Mouse (Mus musculus) neural tube, embryonic 10.5 days (tissue): ENCODE measurements around the gene Eif4g3.

ENCODE experiments used
- DNase-seq: peaks from one replicate; pipeline ENCODE4 v3.0.0-alpha.2; 2017; ENCODE audit warnings: low spot score; ENCODE audit errors: extremely low spot score

Eif4g3 gene

GRCm38 (mm10) chr4:138153980-138154379 lies 161.2 kb downstream of the Eif4g3 start:
- DNase-seq = peak; percentile 34

DNA sequence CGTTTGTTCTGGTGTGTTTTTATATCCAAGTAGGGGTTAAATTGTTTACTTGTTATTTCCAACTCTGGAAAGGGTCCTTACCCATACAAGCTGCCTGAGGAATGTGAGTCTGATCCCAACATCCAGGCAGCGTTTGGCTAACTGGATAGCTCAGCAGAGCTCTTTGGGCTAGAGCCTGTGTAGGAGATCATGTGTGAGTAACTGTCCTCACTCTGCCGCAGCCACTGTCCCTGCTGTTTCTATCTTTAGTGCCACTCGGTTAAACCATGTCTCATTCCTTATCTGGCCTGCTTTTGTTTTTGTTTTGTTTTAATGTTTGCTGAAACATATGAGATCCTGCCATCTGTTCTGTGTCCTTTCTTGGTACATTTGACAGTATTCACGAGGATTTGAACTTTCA lies 168.1 kb downstream of the Eif4g3 start:
- DNase-seq = no peak

GRCm38 (mm10) chr4:138161550-138161949 lies 168.7 kb downstream of the Eif4g3 start:
- DNase-seq = no peak

DNA sequence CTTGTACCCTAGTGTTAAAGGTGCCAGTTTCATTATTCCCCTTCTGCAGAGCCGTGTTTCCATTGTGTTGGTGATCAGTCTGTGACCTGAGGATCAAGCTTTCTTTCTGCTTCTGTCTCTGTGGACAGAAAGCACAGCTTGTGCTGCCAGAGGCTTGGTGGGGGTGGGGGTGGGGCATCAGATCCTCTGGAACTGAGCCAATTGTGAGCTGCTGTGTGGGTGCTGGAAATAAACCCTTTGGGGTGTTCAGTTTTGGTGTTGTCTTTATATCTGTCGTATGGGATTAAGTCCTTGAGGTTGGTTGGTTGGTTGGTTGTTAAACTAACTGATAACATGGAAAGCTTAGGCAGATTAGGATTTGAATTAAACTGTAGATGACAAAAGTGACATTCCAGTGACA lies 171.0 kb downstream of the Eif4g3 start:
- DNase-seq = no peak

GRCm38 (mm10) chr4:138164860-138165259 lies 172.0 kb downstream of the Eif4g3 start:
- DNase-seq = no peak

- no peak for DNase-seq
These were observed 173.7 kb downstream of the Eif4g3 start for GRCm38 (mm10) chr4:138166519-138166918.

- no peak for DNase-seq
These were observed 175.3 kb downstream of the Eif4g3 start for GRCm38 (mm10) chr4:138168162-138168561.

DNA sequence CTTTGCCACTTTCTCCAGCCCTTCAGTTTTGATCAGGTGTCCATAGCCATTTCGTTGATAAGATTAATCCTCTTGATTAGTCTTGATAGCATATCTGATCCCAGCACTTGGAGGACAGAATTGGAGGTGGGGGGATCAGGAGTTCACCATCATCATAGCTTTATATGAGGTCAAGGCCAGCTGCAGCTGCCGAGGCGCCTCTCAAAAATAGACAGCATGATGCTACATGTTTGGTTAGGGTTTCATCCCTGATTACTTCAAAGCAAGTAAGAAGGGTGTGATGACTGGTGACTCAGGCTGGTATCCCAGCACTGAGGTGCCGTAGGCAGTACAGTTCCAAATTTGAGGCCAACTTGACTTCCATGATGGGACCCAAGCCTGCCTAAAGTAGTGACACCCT lies 176.6 kb downstream of the Eif4g3 start:
- DNase-seq = no peak

DNA sequence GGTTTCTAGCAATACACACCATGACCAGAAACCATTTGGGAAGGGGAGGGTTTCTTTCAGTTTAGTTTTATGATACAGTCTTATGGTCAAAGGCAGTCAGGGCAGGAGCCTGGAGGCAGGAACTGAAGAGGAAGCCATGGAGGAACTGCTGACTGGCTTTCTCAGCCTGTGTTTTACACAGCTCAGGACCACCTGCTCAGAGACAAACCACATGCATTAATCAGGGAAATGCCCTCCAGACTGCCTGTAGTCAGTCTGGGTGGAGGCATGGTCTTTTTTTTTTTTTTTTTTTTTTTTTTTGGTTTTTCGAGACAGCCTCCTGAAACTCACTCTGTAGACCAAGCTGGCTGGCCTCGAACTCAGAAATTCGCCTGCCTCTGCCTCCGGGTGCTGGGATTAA lies 179.9 kb downstream of the Eif4g3 start:
- DNase-seq = no peak

- no peak for DNase-seq
These were observed 186.6 kb downstream of the Eif4g3 start for GRCm38 (mm10) chr4:138179391-138179790.

DNA sequence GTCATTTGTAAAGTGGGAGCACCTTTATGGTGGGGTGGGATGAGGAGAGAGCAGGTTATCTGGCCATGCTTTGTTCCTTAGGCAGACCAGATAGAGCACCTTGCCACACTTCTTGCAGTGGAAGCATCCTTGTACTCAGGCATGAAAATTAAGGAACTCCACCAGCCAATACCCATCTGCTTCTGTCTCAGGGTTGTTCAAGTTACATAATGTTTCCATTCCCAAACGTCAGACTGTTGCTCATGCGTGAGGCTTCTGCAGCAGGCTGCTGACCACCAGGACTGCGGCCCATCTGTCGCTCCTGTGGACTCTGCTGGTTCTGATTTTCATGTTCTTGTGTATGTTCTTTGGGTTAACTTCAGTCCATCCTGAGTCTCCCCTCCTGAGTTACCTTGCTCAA lies 187.9 kb downstream of the Eif4g3 start:
- DNase-seq = no peak

DNA sequence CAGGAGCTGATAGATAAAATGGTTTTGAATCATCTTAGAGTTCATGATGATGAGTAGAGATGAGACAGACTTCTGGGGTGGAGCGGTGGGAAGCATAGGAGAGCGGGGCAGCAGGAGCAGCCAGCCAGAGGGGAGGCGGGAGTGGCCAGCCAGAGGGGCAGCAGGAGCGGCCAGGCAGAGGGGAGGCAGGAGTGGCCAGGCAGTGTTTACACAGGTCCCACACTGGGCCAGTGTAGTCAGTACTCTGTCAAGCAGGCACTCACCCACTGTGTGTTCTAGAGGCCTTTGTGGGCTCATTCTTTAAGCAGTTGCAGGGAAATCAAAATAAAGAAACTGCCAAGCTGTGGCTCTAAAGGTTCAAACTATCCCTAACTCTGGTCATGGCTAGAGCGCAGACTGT lies 191.2 kb downstream of the Eif4g3 start:
- DNase-seq = no peak

DNA sequence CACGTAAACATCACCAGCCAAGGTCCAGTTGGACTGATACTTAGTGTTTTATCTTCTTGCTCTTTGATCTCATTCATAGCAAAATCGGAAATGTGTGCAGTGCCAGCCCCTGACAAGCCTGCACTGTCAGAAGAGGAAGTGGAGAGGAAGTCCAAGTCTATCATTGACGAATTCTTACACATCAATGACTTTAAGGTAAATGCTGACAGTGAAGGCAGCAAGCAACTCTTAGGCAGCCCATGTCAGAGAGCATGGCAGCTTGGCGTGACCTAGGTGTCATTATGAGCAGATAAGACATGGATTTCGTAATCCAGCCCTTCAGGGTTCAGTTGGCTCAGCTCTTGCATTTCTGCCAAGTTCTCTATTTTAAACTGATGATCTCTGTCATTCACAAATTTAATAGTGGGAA lies 191.8 kb downstream of the Eif4g3 start:
- DNase-seq = no peak

DNA sequence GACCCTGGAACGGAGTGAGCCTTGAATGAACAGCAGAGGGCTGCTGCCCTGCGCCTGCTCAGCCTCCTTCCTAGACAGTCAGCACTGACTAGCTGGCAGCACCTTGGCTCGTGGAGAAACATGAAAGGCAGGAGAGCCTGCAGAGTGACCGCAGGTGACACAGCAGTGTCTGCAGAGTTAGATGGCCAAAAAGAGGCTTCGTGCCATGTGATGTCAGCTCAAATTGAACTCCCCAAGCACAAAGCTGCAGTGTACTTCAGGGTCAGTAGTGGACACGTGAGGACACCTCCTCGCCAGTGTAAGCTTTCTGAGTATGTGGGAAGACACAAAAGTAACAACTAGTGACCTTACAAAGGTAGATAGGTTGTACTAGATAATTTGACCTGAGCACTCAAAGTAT lies 193.1 kb downstream of the Eif4g3 start:
- DNase-seq = no peak

- no peak for DNase-seq
These were observed 195.2 kb downstream of the Eif4g3 start for GRCm38 (mm10) chr4:138187995-138188394.

DNA sequence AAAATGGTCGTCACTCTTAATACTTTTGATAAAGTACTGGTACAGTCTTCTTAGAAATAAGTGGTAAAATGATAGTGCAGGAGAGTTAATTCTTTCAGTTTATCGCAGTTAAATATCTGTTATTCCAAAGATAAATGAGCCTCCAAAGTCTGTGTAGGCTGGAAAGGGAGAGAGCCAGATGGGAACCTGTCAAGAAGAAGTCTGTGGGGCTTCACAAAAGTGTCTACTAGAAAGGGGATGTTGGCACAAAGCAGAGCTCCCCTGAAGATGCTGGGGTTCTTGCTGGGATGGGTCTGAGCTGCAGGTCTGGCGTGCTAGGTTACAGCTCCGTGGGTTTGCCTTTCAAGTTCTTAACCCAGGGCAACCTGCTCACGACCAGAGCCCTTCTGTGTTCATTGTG lies 199.7 kb downstream of the Eif4g3 start:
- DNase-seq = no peak

GRCm38 (mm10) chr4:138200769-138201168 lies 207.9 kb downstream of the Eif4g3 start:
- DNase-seq = no peak

- no peak for DNase-seq
These were observed 208.9 kb downstream of the Eif4g3 start for GRCm38 (mm10) chr4:138201696-138202095.

- DNase-seq = no peak
These were observed 217.3 kb downstream of the Eif4g3 start for GRCm38 (mm10) chr4:138210116-138210515.

- no peak for DNase-seq
These were observed 221.0 kb downstream of the Eif4g3 start for GRCm38 (mm10) chr4:138213861-138214260.

GRCm38 (mm10) chr4:138215671-138216199 lies 222.9 kb downstream of the Eif4g3 start:
- no peak for DNase-seq

DNA sequence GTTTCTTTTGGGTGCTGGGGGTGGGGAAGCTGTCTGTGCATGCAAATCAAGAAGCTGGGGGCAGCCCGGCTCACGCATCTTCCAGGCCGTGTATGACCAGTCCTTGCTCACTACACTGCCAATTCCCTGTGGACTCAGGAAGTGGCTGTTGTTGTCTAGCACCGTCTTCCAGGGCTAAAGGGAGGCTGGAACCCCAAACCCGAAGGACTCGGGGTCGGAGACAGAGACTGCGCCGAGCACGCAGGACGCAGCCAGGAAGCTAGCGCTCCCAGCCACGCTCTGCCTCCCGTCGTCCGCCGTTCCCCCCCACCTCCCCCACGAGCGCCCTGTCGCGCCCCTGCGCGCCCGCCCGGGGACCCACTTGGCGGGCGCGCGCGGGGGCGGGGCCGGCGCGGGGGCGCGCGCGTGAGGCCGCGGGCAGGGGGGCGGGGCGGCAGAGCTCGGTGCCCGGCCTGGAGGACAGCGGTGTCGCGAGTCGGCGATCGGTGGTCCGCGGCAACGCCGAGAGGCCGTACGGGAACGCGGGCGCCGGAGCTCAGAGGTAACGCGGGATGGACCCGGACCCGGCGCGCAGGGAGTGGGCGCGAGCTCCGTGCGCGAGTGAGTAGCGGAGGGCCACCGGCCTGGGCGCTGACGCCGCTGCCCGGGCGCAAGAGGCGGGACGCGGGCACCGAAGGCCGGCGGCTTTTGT lies 223.5 kb downstream of the Eif4g3 start, which contains the start of gene Hp1bp3:
Gene Hp1bp3, plus strand, starts transcription at position 97 of the 691 bp plus-strand sequence.
- peak; percentile 88 for DNase-seq

DNA sequence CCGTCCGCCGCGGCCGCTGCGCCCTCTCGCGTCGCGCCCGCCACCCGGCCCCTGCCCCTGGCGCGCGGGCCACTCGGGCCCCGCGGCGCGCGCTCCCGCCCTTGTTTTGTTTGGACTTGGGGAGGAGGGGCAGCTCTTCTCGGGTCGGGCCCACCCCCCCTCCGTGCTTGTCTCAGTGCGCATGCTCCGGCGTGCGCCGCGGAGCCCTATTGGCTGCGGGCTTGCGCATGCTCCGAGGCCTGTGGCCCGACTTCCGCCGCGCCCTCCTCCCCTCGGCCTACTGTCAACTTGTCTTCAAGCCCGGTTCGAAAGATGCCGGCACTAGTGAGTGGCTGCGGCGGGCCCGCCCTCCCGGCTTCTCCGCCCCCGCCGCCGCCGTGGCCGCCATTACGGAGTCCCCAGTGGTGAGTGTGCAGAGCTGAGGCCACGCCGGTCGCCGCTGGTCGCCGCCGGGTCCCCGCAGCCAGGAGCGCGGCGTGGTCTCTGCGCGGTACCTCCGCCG lies 224.1 kb downstream of the Eif4g3 start:
- peak; percentile 99 for DNase-seq
